In genomic region chr5:117135869-117136268, GRCm38 (mm10) we compare ENCODE assay signal across 9 mouse cellular contexts. TPM values are rescaled to one million over a fixed set of nuclear protein-coding genes. Genes with fewer than 3 reads are reported as not detected.
DNase-seq lines count a peak whose midpoint lies in the region; ATAC-seq and TF ChIP-seq lines count a peak whose summit lies in the region.
"Had no signal": no experiment of that assay in that cellular context is flagged by ENCODE, and none has a peak within 500 bp of the region (broad histone marks: within the 10 kb centered on the region; RNA-seq: fewer than 3 reads in every experiment).

No protein-coding gene starts in this region.

- 3% methylated on average over 9 of the region's 9 CpGs for WGBS in bone marrow, adult 2 months
- WGBS in limb, embryonic 15.5 days: 19% methylated on average over 9 of the region's 9 CpGs

- H3K4me1 ChIP-seq in bone marrow, adult 2 months (ENCODE audit: control insufficient read depth, insufficient read depth, low read length): peaks cover 23% of the 10 kb centered on the region
- peaks cover 18% of the 10 kb centered on the region for H3K4me1 ChIP-seq in limb, embryonic 15.5 days

- 0 out of 2 replicates have a peak overlapping the region, but pooled peaks have one; percentile 17 for H3K4me2 ChIP-seq in limb, embryonic 15.5 days

- H3K4me3 ChIP-seq in bone marrow, adult 2 months (replicated peaks; ENCODE audit: control insufficient read depth, low read depth, low read length): peak overlapping the region; percentile 58
- H3K4me3 ChIP-seq in limb, embryonic 15.5 days: no peak overlapping the region
- H3K4me3 ChIP-seq: heart, adult 2 months had no signal

- DNase-seq in adrenal gland, postnatal 14 days: peak; percentile 69
- no peak for DNase-seq in adrenal gland, postnatal 25 days
- peak; percentile 46 to 49 for DNase-seq in heart, postnatal 14 days
- DNase-seq in naive thymus-derived CD4-positive, alpha-beta T cell, adult 2 months (ENCODE audit: low read depth): peak; percentile 57
- DNase-seq in right cerebral cortex, postnatal 36 days (ENCODE audit: low spot score in 2 of 2): no peak
- no peak for DNase-seq in ovary, postnatal 14 days (ENCODE audit: low spot score)

- H3K9ac ChIP-seq in limb, embryonic 15.5 days: no peak overlapping the region

- no peaks in the 10 kb centered on the region for H3K9me3 ChIP-seq in limb, embryonic 15.5 days

- peak overlapping the region; percentile 60 for H3K27ac ChIP-seq in bone marrow, adult 2 months (ENCODE audit: control insufficient read depth, insufficient read depth, low read depth, low read length, poor library complexity)
- H3K27ac ChIP-seq in limb, embryonic 15.5 days: no peak overlapping the region
- H3K27ac ChIP-seq: heart, adult 2 months had no signal

- no peak for TF ChIP-seq POLR2A in bone marrow, adult 2 months (IDR thresholded peaks at IDR 0.05; ENCODE audit: borderline replicate concordance, control insufficient read depth, low read depth, low read length)

- no peak for ATAC-seq in limb, embryonic 15.5 days (ENCODE audit: insufficient number of reproducible peaks, low FRiP score, low TSS enrichment, low read depth)

- no peaks in the 10 kb centered on the region for H3K36me3 ChIP-seq in limb, embryonic 15.5 days

- no peak for TF ChIP-seq CTCF in bone marrow, adult 2 months (IDR thresholded peaks at IDR 0.05; ENCODE audit: control insufficient read depth, insufficient read depth, low read length)

- intact Hi-C loops in heart, postnatal 14 days (cut with DNase I): no loop called here

- no peaks in the 10 kb centered on the region for H3K27me3 ChIP-seq in limb, embryonic 15.5 days

RNA-seq across cellular contexts. Expression of gene Taok3, which starts 15.9 kb away (rescaled TPM):
- total RNA-seq in adrenal gland, postnatal 14 days (2021): 29.8 and 35.4 TPM in 2 replicates
- total RNA-seq in adrenal gland, postnatal 25 days (2021): 35.0 and 51.8 TPM in 2 replicates
- 31.0 and 47.6 TPM in 2 replicates for polyA plus RNA-seq in bone marrow, adult 2 months (2011; ENCODE audit: insufficient read depth, insufficient read length, low replicate concordance, missing spikeins)
- 1 to 10 TPM; 9.0 to 9.3 TPM for total RNA-seq in heart, postnatal 14 days (2021)
- 18.4 and 20.5 TPM in 2 replicates for polyA plus RNA-seq in limb, embryonic 15.5 days (2015; fragmentation: Nextera tagmentation; extraction: Ambion mirVana)

RNA-seq across cellular contexts. Expression of gene Suds3, which starts 20.0 kb away (rescaled TPM):
- total RNA-seq in adrenal gland, postnatal 14 days (2021): 88.4 and 109 TPM in 2 replicates
- total RNA-seq in adrenal gland, postnatal 25 days (2021): 119 and 125 TPM in 2 replicates
- 40.4 and 57.7 TPM in 2 replicates for polyA plus RNA-seq in bone marrow, adult 2 months (2011; ENCODE audit: insufficient read depth, insufficient read length, low replicate concordance, missing spikeins)
- 10 to 100 TPM; 66.6 to 73.7 TPM for total RNA-seq in heart, postnatal 14 days (2021)
- 58.3 and 68.8 TPM in 2 replicates for polyA plus RNA-seq in limb, embryonic 15.5 days (2015; fragmentation: Nextera tagmentation; extraction: Ambion mirVana)

Comparison
In these comparisons a context has a peak if more than half of its experiments do, and no peak if none do; other contexts are left out.
1. DNase-seq: peak in adrenal gland, postnatal 14 days (single experiment), heart, postnatal 14 days (2 of 2) and naive thymus-derived CD4-positive, alpha-beta T cell, adult 2 months (single experiment); none in adrenal gland, postnatal 25 days (single experiment), right cerebral cortex, postnatal 36 days (0 of 2) and ovary, postnatal 14 days (single experiment).